Mouse (Mus musculus): ENCODE measurements around the gene Ermp1. TPM values are rescaled to one million over a fixed set of nuclear protein-coding genes. Genes with fewer than 3 reads are reported as not detected.

The Ermp1 gene
- 10.2 and 12.1 TPM in 2 replicates for polyA plus RNA-seq (2012; rRNA removed)

DNA sequence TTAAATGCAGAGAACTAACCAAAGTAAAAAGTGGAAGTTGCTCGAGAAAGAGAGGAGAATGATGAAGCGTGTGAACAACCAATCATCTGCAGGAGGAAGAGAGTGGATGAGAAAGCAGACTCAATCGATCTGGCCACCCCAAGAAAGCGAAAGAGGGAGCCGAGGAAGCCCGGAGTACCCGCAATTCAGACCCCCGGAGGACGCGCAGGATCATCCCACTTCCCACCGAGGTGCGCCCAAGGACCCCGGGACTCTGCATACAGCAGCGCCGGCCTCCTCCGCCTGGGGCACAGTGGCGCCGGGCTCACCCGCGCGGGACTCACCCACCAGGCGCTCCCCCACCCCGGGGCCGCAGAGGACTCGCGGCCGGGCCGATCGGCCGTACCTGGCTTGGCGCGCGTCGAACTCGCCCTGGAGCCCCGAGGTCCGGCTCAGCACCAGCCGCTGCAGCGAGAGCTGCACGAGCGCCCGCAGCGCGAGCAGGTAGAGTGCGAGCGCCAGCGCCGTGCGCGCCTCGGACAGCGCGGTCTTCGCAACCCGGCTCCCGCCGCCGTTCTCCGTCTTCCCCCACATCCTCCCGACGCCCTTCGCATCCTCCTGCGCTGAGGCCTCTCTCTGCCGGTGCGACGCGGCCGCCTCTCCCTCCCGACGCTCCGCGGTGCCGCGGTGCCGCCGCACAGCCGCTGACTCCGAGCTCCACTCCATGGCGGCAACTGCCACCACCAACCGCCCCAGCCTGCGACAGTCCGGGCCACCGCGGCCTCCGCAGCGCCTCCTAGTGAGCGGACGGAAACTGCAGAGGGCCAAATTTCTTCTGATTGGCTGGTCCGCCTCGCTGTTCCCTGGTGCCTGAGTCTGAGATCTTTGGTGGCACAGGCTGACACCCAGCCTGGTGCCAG, at the start of gene Ermp1:
TSS of gene Ermp1 (minus strand) at position 765 of the 899 bp plus-strand sequence.

DNA sequence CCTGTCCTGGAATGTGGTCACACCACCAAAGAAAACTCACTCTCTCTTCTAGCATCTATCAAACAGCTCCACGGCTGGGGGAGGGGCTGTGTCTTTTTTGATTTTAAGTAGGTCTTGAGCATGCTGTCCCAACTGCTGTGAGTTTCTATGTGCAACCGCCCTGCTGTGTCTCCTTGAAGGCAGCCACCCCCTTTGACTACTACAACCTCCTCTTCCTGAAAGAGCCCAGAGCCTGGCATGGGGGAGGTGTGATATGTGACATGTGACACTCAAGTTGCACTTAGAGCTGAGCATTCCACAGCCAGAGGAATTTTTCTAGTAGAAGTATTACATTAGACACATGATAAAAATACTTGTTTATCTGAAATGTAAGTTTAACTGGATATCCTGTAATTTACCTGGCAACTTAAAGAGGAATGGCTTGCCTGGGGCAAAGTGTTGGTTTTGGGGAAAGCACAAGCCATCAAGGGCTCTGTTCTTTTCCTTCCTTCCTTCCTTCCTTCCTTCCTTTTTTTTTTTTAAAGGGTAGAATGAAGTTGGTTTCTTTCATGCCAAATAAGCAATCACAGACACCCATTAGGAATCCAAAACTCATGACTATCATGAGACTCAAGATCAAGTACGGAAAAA, 49.1 kb upstream of the Ermp1 start, which contains the start of gene Mlana:
TSS of gene Mlana (plus strand) at position 580 of the 630 bp plus-strand sequence.

Other genes with a start within 250 kb of the Ermp1 start
- gene Pdcd1lg2, start 237.5 kb downstream of the Ermp1 start, polyA plus RNA-seq (2012; rRNA removed): 0.05 and 0.09 TPM in 2 replicates
- gene Ric1, start 126.1 kb downstream of the Ermp1 start, polyA plus RNA-seq (2012; rRNA removed): 26.1 and 26.6 TPM in 2 replicates
- gene Mlana, start 49.4 kb upstream of the Ermp1 start, polyA plus RNA-seq (2012; rRNA removed): not detected in 2 replicates
- gene 9930021J03Rik, start 157.6 kb upstream of the Ermp1 start, polyA plus RNA-seq (2012; rRNA removed): 29.8 and 30.5 TPM in 2 replicates
- 17.0 and 18.5 TPM in 2 replicates for gene Ranbp6, start 164.6 kb upstream of the Ermp1 start, polyA plus RNA-seq (2012; rRNA removed)

Measured in central nervous system, embryonic 18 days (tissue).